Mouse (Mus musculus): ENCODE results near the gene Hbs1l. TPM values are rescaled to one million over a fixed set of nuclear protein-coding genes. Genes with fewer than 3 reads are reported as not detected.

Gene Hbs1l
- total RNA-seq, 1 experiment from 2014 or later = 115 TPM

- ATAC-seq (replicated peaks; ENCODE audit: insufficient number of reproducible peaks, low FRiP score, low TSS enrichment, poor library complexity, severe bottlenecking) = no peak
Measured at GRCm38 (mm10) chr10:21350531-21351515, 55.0 kb downstream of the Hbs1l start.

GRCm38 (mm10) chr10:21351766-21352165 lies 56.0 kb downstream of the Hbs1l start:
- ATAC-seq (replicated peaks; ENCODE audit: insufficient number of reproducible peaks, low FRiP score, low TSS enrichment, poor library complexity, severe bottlenecking) = no peak

- ATAC-seq (replicated peaks; ENCODE audit: insufficient number of reproducible peaks, low FRiP score, low TSS enrichment, poor library complexity, severe bottlenecking) = no peak
Measured at GRCm38 (mm10) chr10:21353890-21354289, 58.1 kb downstream of the Hbs1l start.

- no peak for ATAC-seq (replicated peaks; ENCODE audit: insufficient number of reproducible peaks, low FRiP score, low TSS enrichment, poor library complexity, severe bottlenecking)
Measured at GRCm38 (mm10) chr10:21354506-21354905, 58.7 kb downstream of the Hbs1l start.

- no peak for ATAC-seq (replicated peaks; ENCODE audit: insufficient number of reproducible peaks, low FRiP score, low TSS enrichment, poor library complexity, severe bottlenecking)
Measured at GRCm38 (mm10) chr10:21357986-21358385, 62.2 kb downstream of the Hbs1l start.

- no peak for ATAC-seq (replicated peaks; ENCODE audit: insufficient number of reproducible peaks, low FRiP score, low TSS enrichment, poor library complexity, severe bottlenecking)
Measured at GRCm38 (mm10) chr10:21359086-21359485, 63.3 kb downstream of the Hbs1l start.

- no peak for ATAC-seq (replicated peaks; ENCODE audit: insufficient number of reproducible peaks, low FRiP score, low TSS enrichment, poor library complexity, severe bottlenecking)
Measured at GRCm38 (mm10) chr10:21361871-21362270, 66.1 kb downstream of the Hbs1l start.

- ATAC-seq (replicated peaks; ENCODE audit: insufficient number of reproducible peaks, low FRiP score, low TSS enrichment, poor library complexity, severe bottlenecking) = no peak
Measured at GRCm38 (mm10) chr10:21363297-21363696, 67.5 kb downstream of the Hbs1l start.

GRCm38 (mm10) chr10:21364946-21365345 lies 69.2 kb downstream of the Hbs1l start:
- no peak for ATAC-seq (replicated peaks; ENCODE audit: insufficient number of reproducible peaks, low FRiP score, low TSS enrichment, poor library complexity, severe bottlenecking)

GRCm38 (mm10) chr10:21365897-21366296 lies 70.1 kb downstream of the Hbs1l start:
- ATAC-seq (replicated peaks; ENCODE audit: insufficient number of reproducible peaks, low FRiP score, low TSS enrichment, poor library complexity, severe bottlenecking) = no peak

GRCm38 (mm10) chr10:21366471-21366870 lies 70.7 kb downstream of the Hbs1l start:
- ATAC-seq (replicated peaks; ENCODE audit: insufficient number of reproducible peaks, low FRiP score, low TSS enrichment, poor library complexity, severe bottlenecking) = no peak

- ATAC-seq (replicated peaks; ENCODE audit: insufficient number of reproducible peaks, low FRiP score, low TSS enrichment, poor library complexity, severe bottlenecking) = no peak
Measured at GRCm38 (mm10) chr10:21367481-21367880, 71.7 kb downstream of the Hbs1l start.

GRCm38 (mm10) chr10:21369586-21369985 lies 73.8 kb downstream of the Hbs1l start:
- no peak for ATAC-seq (replicated peaks; ENCODE audit: insufficient number of reproducible peaks, low FRiP score, low TSS enrichment, poor library complexity, severe bottlenecking)

- no peak for ATAC-seq (replicated peaks; ENCODE audit: insufficient number of reproducible peaks, low FRiP score, low TSS enrichment, poor library complexity, severe bottlenecking)
Measured at GRCm38 (mm10) chr10:21372271-21372670, 76.5 kb downstream of the Hbs1l start.

- ATAC-seq (replicated peaks; ENCODE audit: insufficient number of reproducible peaks, low FRiP score, low TSS enrichment, poor library complexity, severe bottlenecking) = no peak
Measured at GRCm38 (mm10) chr10:21376682-21377473, 81.1 kb downstream of the Hbs1l start, which contains the start of gene Aldh8a1. TSS of gene Aldh8a1 (plus strand) at chr10:21377291.

GRCm38 (mm10) chr10:21378196-21378944 lies 82.6 kb downstream of the Hbs1l start:
- no peak for ATAC-seq (replicated peaks; ENCODE audit: insufficient number of reproducible peaks, low FRiP score, low TSS enrichment, poor library complexity, severe bottlenecking)

GRCm38 (mm10) chr10:21382914-21383313 lies 87.1 kb downstream of the Hbs1l start:
- ATAC-seq (replicated peaks; ENCODE audit: insufficient number of reproducible peaks, low FRiP score, low TSS enrichment, poor library complexity, severe bottlenecking) = no peak

GRCm38 (mm10) chr10:21385111-21385663 lies 89.4 kb downstream of the Hbs1l start:
- ATAC-seq (replicated peaks; ENCODE audit: insufficient number of reproducible peaks, low FRiP score, low TSS enrichment, poor library complexity, severe bottlenecking) = no peak

Data from monocyte, adult 5-6 weeks (primary cell).